Mouse (Mus musculus): Measurements from ENCODE around the gene Nxpe3.
A peak's percentile ranks its signal among the peaks of the same experiment; 100 is the strongest.

Nxpe3 gene

DNA sequence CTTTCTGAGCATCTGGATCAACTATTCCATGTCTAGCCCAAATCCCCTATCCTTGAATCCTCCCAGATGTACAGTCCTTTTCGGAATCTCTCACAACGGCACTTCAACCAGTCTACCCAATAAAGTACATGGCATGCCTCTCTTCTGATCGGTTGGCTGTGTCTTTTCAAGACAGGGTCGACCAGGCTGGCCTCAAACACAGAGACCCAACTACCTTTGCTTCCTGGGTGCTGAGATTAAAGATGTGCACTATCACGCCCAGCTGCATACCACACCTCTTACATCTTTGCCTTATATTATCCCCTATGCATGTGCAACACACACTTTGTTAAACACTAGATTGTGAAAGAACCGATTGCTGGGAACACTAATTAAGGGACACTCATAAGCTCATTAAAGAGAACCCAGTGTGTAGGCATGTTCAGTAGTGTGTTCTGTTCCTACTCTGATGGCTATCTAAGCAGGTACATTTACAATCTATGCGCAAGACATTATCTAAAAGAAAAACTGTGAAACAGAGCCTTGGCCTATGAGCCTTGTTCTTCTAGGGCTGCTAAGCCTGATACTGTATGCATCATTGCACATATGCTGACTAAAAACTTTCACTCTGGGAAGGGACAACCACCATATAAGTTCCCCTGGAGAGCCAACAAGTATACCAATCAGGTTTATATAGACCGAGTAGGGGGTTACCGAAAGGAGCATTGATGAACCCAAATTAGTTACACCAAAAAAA, 85.1 kb downstream of the Nxpe3 start:
- no peak for DNase-seq (ENCODE audit: low spot score)

DNA sequence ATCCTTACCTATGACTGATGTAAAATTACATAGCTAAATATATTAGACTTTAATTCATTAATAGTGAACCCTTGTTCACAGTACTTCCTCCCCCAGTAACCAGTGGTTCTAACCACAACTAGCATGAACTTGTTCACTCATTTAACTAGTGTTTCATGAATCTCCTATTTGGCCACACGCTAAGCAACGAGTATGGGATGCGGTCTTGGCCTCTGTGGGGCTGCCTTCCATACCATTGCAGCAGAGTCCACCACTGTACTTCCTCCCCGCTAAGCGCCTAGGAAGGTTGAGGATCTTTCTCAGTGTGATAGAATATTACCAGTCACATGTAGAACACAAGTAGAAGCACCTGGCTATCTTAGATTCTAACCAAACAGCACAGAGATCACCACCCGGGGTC, 85.7 kb downstream of the Nxpe3 start:
- no peak for DNase-seq (ENCODE audit: low spot score)

DNA sequence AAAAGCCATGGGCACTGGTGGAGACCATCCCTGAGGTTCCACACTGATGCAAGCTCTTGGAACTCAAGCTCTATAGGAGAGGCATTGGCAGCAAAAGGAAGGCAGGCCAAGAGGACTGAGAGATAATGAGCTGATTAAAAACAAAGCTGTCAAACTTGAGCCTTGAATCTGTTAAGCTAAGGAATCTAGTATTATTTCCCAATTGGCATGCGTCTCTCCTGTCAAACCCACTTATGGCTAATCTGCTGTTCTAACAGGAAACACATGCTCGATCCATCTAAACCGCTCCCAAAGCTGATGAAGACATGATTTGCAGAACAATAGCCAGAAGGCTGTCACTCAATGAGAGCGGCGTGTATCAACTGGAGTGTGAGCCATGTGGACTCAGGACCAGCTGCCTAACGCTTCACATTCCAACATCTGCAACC, 87.6 kb downstream of the Nxpe3 start:
- DNase-seq (ENCODE audit: low spot score), result peak; percentile 49

DNA sequence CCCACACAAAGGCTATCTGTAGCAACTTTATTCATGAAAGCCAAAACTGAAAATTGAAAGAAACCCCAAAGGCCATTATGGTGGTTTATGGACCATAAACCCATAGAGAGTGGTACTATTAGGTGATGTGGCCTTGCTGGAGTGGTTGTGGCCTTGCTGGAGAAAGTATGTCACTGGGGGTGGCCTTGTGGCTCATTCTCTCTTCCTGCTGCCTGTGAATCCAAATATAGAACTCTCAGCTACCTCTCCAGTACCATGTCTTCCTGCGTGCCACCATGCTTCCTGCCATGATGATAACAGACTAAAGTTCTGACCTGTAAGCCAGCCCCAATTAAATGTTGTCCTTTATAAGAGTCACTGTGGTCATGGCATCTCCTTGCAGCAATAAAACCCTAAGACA, 90.3 kb downstream of the Nxpe3 start:
- DNase-seq (ENCODE audit: low spot score), result no peak

DNA sequence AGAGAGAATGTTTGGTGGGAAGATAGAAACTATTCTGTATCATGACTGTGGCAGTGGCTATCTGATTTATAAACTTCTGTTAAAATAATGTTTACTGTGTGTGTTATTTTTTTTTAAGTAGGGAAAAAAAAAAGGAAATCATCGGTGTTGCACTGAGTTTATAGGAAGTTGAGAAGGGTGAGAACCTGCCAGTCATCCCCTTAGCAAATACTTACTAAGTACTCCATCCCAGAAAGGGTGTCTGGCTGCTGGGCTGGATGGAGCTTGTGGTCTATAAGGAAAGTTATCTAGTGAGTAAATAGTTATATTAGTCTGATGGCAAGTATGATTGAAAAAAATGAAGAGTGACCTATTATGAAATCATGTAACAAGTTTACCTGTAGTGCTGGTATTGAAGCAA, 93.5 kb downstream of the Nxpe3 start:
- no peak for DNase-seq (ENCODE audit: low spot score)

DNA sequence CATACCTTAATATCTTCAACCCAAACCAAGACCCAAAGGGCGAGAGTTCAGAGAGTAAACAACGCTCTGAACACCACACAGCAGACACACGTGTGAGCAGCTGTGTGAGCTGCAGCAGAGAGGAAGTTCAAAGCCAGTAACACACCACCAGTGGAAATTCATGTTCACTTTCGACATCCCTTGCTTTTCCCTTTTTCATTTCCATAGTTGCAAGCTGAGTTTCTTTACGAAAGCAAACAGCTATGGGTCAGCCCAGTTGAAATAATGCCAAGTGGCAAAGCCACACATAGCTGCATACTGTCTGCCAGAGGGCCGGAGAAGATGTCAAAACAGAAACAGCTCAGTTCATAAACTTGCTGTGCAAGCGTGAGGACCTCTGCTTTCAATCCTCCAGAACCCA, 96.2 kb downstream of the Nxpe3 start:
- peak; percentile 53 for DNase-seq (ENCODE audit: low spot score)

DNA sequence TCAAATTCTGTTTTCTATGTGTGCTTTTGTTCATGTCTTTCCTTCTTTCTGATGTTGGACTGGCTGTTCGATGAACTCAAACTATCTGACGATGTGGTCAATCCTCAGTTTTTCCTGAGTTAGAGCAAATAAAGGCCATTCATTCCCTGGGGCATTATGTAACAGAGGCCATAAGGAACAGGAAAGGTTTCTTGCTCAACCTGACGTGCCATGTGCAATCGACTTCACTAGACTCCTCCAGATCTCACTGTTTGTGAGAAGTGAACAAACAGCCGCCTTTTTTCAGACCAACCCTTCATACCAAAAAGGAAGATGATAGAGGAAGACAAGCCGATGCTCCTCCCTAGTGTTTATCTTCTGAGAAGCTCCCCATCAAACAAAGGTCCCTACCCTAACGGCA, 104.8 kb downstream of the Nxpe3 start:
- peak; percentile 20 for DNase-seq (ENCODE audit: low spot score)

Measured in lung, postnatal 25 days (tissue).